Mouse (Mus musculus) hindbrain, embryonic 11.5 days (tissue): ENCODE measurements around the gene Rnf208. TPM values are rescaled to one million over a fixed set of nuclear protein-coding genes. Genes with fewer than 3 reads are reported as not detected.
A peak's percentile ranks its signal among the peaks of the same experiment; 100 is the strongest.

Experiments used
- ATAC-seq: fragments of 200-750 bp; cut with Nextera tagmentation; 2 replicates; pipeline ENCODE4 v1.8.0; 2017; ENCODE audit warnings: mild to moderate bottlenecking, moderate TSS enrichment, moderate library complexity; ENCODE audit not compliant: low FRiP score
- DNase-seq: peaks from one replicate; pipeline ENCODE4 v3.0.0-alpha.2; 2015; ENCODE audit warnings: low spot score
- H3K27ac ChIP-seq: fragments of 300-500 bp; sonication (generic); 2 replicates; pipeline ENCODE4 v1.5.1; 2014; ENCODE audit warnings: mild to moderate bottlenecking, low read depth, low read length
- H3K27me3 ChIP-seq: fragments of 300-500 bp; sonication (generic); 2 replicates; pipeline ENCODE4 v1.6.1; 2014; ENCODE audit warnings: mild to moderate bottlenecking, low read length, moderate library complexity, mixed read lengths; ENCODE audit not compliant: control insufficient read depth, insufficient read depth
- H3K36me3 ChIP-seq: fragments of 300-500 bp; sonication (generic); 2 replicates; pipeline ENCODE4 v1.6.1; 2014; ENCODE audit warnings: mild to moderate bottlenecking, low read length, moderate library complexity, mixed read lengths; ENCODE audit not compliant: control insufficient read depth, insufficient read depth
- H3K4me1 ChIP-seq: fragments of 300-500 bp; sonication (generic); replicated peaks from 2 replicates; pipeline ENCODE4 v1.6.1; 2014; ENCODE audit warnings: low read length, mixed read lengths; ENCODE audit not compliant: control insufficient read depth, insufficient read depth
- H3K4me2 ChIP-seq: fragments of 300-500 bp; sonication (generic); replicated peaks from 2 replicates; pipeline ENCODE4 v1.6.1; 2014; ENCODE audit warnings: mild to moderate bottlenecking, low read depth, low read length
- H3K4me3 ChIP-seq: fragments of 300-500 bp; sonication (generic); 2 replicates; pipeline ENCODE4 v1.5.1; 2014; ENCODE audit warnings: low read depth, low read length
- H3K9ac ChIP-seq: fragments of 300-500 bp; sonication (generic); 2 replicates; pipeline ENCODE4 v1.6.1; 2014; ENCODE audit warnings: low read depth, low read length
- H3K9me3 ChIP-seq: fragments of 300-500 bp; sonication (generic); 2 replicates; pipeline ENCODE4 v1.6.1; 2016; ENCODE audit warnings: low read length; ENCODE audit not compliant: control insufficient read depth
- WGBS: fragments of 180-500 bp; shearing (Covaris S2); extraction: QIAGEN DNeasy Blood & Tissue Kit; methylation state at CpG from one replicate; pipeline ENCODE4 v1.1.7; 2014; 5-methylcytosine and 5-hydroxymethylcytosine counted together
- polyA plus RNA-seq: library from polyadenylated mRNA; unstranded; fragments of >200 nt; fragmentation: Nextera tagmentation; extraction: Ambion mirVana; gene quantifications from 2 replicates; pipeline ENCODE4 v1.2.1, GENCODE M21; 2014

Gene Rnf208
- polyA plus RNA-seq, 1 experiment from 2014 or later: 23.9 TPM

- Histone ChIP-seq H3K27ac (no peak overlapping the region), H3K4me2 (no peak overlapping the region), H3K9ac (no peak overlapping the region), H3K9me3 (no peaks in the 10 kb centered on the region), H3K27me3 (peaks cover 2% of the 10 kb centered on the region; the same call in 1 of the 2 replicates), H3K36me3 (no peaks in the 10 kb centered on the region), H3K4me1 (no peaks in the 10 kb centered on the region), H3K4me3 (no peak overlapping the region)
- 71% methylated on average over 4 of the region's 4 CpGs for WGBS
- ATAC-seq: no peak
- DNase-seq: no peak
Measured at GRCm38 (mm10) chr2:25237522-25237921, 4.5 kb upstream of the Rnf208 start.

DNA sequence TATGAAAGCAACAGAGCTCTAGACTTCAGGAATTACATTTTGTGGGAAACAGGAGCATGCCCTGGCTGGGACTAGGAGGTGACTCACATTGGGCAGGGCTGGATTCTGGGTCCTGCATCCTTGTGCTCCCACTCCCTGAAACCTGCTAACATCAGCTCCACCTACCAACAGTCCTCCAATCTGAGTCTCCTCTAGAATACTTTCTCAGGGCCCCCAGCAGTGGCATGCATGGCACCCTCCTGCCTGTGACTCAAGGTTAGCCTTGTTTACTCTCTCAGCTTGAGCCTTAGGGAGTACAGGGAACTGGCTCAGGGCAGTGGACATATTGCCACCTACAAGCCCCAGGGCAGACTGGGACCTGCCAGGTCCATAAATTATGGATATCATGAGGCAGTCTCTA is 3.9 kb upstream of the Rnf208 start:
- ATAC-seq: no peak
- Histone ChIP-seq H3K4me1 (peaks cover 4% of the 10 kb centered on the region; the same call in 1 of the 2 replicates), H3K4me3 (no peak overlapping the region)

DNA sequence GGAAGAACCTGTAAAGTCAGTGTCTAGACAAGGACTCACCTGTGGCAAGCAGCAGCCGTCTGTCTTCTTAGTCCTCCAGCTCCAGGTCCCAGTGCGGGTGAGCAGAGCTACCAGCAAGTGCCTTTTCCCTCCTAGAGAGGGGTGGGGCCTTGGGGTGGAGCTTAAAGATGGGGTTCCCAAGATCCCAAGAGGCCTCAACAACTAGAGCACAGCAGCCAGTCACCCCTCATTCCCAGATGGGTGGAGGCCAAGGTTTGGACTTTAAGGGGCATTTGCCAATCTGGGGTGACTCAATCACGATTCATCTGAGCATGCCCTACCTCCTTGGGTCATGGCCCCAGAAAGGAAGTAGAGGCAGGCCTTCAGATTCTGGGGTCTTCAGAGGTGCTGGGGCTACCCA is 2.3 kb upstream of the Rnf208 start:
- H3K27ac ChIP-seq: no peak overlapping the region
- H3K4me3 ChIP-seq: no peak overlapping the region
- H3K36me3 ChIP-seq: no peaks in the 10 kb centered on the region
- H3K9ac ChIP-seq: no peak overlapping the region
- WGBS: 83% methylated on average over 3 of the region's 3 CpGs
- DNase-seq (no peak), ATAC-seq (no peak)
- no peak overlapping the region for H3K4me2 ChIP-seq
- H3K9me3 ChIP-seq: no peaks in the 10 kb centered on the region
- H3K27me3 ChIP-seq: peaks cover 2% of the 10 kb centered on the region; the same call in 1 of the 2 replicates
- H3K4me1 ChIP-seq: peaks cover 4% of the 10 kb centered on the region; the same call in 1 of the 2 replicates

More for the DNA sequence above, 3.9 kb upstream of the Rnf208 start:
- Histone ChIP-seq H3K36me3 (no peaks in the 10 kb centered on the region), H3K9ac (no peak overlapping the region), H3K27ac (no peak overlapping the region), H3K27me3 (peaks cover 2% of the 10 kb centered on the region; the same call in 1 of the 2 replicates), H3K4me2 (no peak overlapping the region), H3K9me3 (no peaks in the 10 kb centered on the region)
- no peak for DNase-seq

DNA sequence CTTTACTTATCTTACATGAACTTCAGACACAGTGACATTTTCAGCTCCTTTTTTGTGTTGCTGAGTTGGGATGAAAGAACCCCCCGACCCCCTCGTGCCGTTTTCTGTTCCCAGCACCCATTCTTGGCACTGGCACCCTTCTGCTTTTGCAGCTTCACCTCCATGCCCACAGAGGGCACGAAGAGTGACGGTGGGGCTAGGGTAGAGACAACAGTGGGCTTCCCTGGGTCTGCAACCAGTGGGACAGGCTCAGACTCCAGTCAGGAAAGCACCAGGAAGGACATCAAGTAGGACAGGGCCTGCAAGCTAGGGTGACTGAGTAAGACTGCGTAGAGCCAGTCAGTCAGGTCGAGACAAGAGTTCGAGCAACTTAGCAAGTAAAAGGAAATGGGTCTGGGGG is 1.7 kb upstream of the Rnf208 start:
- H3K4me3 ChIP-seq: peak overlapping the region; percentile 31; the same call in 1 of the 2 replicates

GRCm38 (mm10) chr2:25240723-25241437 is 1.2 kb upstream of the Rnf208 start:
- no peak overlapping the region; the same call in 1 of the 2 replicates for H3K27ac ChIP-seq
- peaks cover 2% of the 10 kb centered on the region; the same call in 1 of the 2 replicates for H3K27me3 ChIP-seq
- peak; percentile 76 for DNase-seq
- H3K9me3 ChIP-seq: no peaks in the 10 kb centered on the region
- H3K9ac ChIP-seq: peak overlapping the region; percentile 21
- peak overlapping the region; percentile 95 for H3K4me2 ChIP-seq
- H3K4me3 ChIP-seq: peak overlapping the region; percentile 31
- peak; percentile 78 for ATAC-seq
- H3K36me3 ChIP-seq: no peaks in the 10 kb centered on the region
- 3% methylated on average over 29 of the region's 29 CpGs for WGBS
- peaks cover 4% of the 10 kb centered on the region; the same call in 1 of the 2 replicates for H3K4me1 ChIP-seq

More for the DNA sequence above, 1.7 kb upstream of the Rnf208 start:
- no peaks in the 10 kb centered on the region for H3K9me3 ChIP-seq
- H3K4me1 ChIP-seq: peaks cover 4% of the 10 kb centered on the region; the same call in 1 of the 2 replicates
- ATAC-seq: no peak
- DNase-seq: no peak
- peaks cover 2% of the 10 kb centered on the region; the same call in 1 of the 2 replicates for H3K27me3 ChIP-seq
- peak overlapping the region; percentile 95; the same call in 1 of the 2 replicates for H3K4me2 ChIP-seq
- H3K36me3 ChIP-seq: no peaks in the 10 kb centered on the region
- no peak overlapping the region for H3K9ac ChIP-seq
- no peak overlapping the region for H3K27ac ChIP-seq
- WGBS: 49% methylated on average over 8 of the region's 8 CpGs

DNA sequence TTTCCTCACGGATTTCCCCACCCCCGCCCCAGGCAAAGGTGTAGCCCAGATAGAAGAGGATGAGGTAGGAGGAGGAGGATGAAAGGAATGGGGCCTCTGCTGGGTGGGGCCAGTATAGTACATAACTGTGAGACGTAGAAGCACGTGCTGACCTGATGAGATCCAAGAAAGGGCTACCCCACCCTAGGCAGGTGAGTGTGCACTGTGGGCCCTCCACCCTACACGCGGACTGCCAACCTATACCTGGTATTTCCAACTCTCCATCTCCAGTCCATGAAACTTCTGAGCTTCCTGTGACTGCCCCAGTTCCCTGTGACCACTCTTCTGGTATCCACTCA is 648 bp upstream of the Rnf208 start:
- Histone ChIP-seq H3K27ac (no peak overlapping the region), H3K9me3 (no peaks in the 10 kb centered on the region), H3K27me3 (peaks cover 2% of the 10 kb centered on the region; the same call in 1 of the 2 replicates), H3K4me2 (peak overlapping the region; percentile 95), H3K4me1 (peaks cover 4% of the 10 kb centered on the region; the same call in 1 of the 2 replicates), H3K36me3 (no peaks in the 10 kb centered on the region), H3K9ac (peak overlapping the region; percentile 71), H3K4me3 (peak overlapping the region; percentile 57)
- WGBS: 13% methylated on average over 6 of the region's 6 CpGs
- DNase-seq (peak; percentile 28), ATAC-seq (peak; percentile 46; the same call in 1 of the 2 replicates)

DNA sequence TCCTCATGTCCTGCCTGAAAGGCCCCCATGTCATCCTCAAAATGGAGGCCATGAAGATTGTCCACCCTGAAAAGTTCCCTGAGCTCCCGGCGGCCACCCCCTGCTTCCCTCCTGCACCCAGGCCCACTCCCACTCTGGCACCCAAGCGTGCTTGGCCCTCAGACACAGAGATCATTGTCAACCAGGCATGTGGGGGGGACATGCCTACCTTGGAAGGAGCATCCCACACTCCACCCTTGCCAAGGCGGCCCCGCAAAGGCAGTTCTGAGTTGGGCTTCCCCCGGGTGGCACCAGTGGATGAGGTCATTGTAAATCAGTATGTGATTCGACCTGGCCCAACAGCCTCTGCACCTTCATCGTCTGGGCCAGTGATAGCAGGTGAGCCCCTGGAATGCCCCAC is 1.3 kb downstream of the Rnf208 start:
- 81% methylated on average over 8 of the region's 8 CpGs for WGBS
- Histone ChIP-seq H3K27ac (no peak overlapping the region), H3K4me1 (peaks cover 4% of the 10 kb centered on the region; the same call in 1 of the 2 replicates), H3K27me3 (peaks cover 2% of the 10 kb centered on the region; the same call in 1 of the 2 replicates), H3K4me2 (peak overlapping the region; percentile 95; the same call in 1 of the 2 replicates), H3K4me3 (no peak overlapping the region; the same call in 1 of the 2 replicates), H3K36me3 (no peaks in the 10 kb centered on the region), H3K9ac (peak overlapping the region; percentile 71; the same call in 1 of the 2 replicates), H3K9me3 (no peaks in the 10 kb centered on the region)
- DNase-seq: no peak
- ATAC-seq: no peak

- Histone ChIP-seq H3K9ac (no peak overlapping the region), H3K27ac (no peak overlapping the region), H3K4me2 (no peak overlapping the region), H3K4me3 (no peak overlapping the region), H3K36me3 (no peaks in the 10 kb centered on the region), H3K4me1 (peaks cover 4% of the 10 kb centered on the region; the same call in 1 of the 2 replicates), H3K27me3 (peaks cover 2% of the 10 kb centered on the region; the same call in 1 of the 2 replicates), H3K9me3 (no peaks in the 10 kb centered on the region)
- 92% methylated on average over 4 of the region's 4 CpGs for WGBS
- no peak for ATAC-seq
- no peak for DNase-seq
Measured at GRCm38 (mm10) chr2:25244144-25244543, 2.1 kb downstream of the Rnf208 start.
